In the genomic region with DNA sequence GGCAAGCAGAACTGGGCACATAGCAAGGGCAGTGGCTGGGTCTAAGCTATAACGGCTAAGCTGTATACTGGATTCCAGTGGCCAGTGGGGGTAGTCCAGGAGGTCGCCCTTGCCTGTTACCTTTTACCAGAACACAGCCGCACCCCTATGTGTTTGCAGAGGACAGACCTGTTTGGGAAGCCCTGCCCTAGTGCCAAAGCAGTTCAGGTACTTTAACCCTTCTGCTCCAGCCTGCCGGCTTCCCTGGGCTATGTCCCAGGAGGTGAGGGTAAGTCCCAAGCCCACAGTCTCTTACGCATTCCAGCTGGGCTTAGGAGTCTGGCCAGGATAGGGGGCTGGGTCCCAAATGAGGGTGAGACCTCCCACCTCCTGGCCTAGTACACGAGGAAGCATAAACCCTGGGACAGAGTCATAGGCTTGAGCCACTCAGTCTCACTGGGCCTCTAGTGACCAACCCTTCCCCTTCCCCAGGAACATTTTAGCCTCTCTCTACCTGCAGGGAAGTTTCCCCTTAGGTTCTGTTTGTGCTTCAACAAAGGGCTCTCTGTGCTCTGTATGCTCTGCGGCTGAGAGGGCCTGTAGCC, we compare ENCODE assay signal across 16 mouse cellular contexts. TPM values are rescaled to one million over a fixed set of nuclear protein-coding genes. Genes with fewer than 3 reads are reported as not detected.
A peak's percentile ranks its signal among the peaks of the same experiment; 100 is the strongest.
DNase-seq lines count a peak whose midpoint lies in the region; ATAC-seq and TF ChIP-seq lines count a peak whose summit lies in the region.
"Had no signal": no experiment of that assay in that cellular context is flagged by ENCODE, and none has a peak within 500 bp of the region (broad histone marks: within the 10 kb centered on the region; RNA-seq: fewer than 3 reads in every experiment).

No protein-coding gene starts in this region.

- DNase-seq in embryonic facial prominence, embryonic 11.5 days (ENCODE audit: low spot score) = no peak
- no peak for DNase-seq in embryonic facial prominence, embryonic 10.5 days (ENCODE audit: low spot score)
- no peak for DNase-seq in kidney, postnatal 0 days (ENCODE audit: low spot score)
- no peak for DNase-seq in T-cell, adult 2 months (ENCODE audit: low spot score)
- DNase-seq in spleen, postnatal 14 days (ENCODE audit: low spot score in 2 of 2) = no peak
- DNase-seq: retina, postnatal 1 day had no signal

- WGBS in embryonic facial prominence, embryonic 11.5 days = 61% methylated on average over 7 of the region's 7 CpGs
- WGBS in embryonic facial prominence, embryonic 10.5 days = 67% methylated on average over 7 of the region's 7 CpGs
- WGBS in kidney, postnatal 0 days = 64% methylated on average over 7 of the region's 7 CpGs
- WGBS in kidney, embryonic 14.5 days = 67% methylated on average over 7 of the region's 7 CpGs
- 56% methylated on average over 7 of the region's 7 CpGs for WGBS in embryonic facial prominence, embryonic 15.5 days
- 74% methylated on average over 7 of the region's 7 CpGs for WGBS in liver, embryonic 12.5 days (ENCODE audit: insufficient replicate concordance)

- no peak overlapping the region for H3K9ac ChIP-seq in embryonic facial prominence, embryonic 11.5 days (replicated peaks; ENCODE audit: low read length)
- H3K9ac ChIP-seq in kidney, postnatal 0 days (ENCODE audit: low read depth, low read length) = no peak overlapping the region
- no peak overlapping the region for H3K9ac ChIP-seq in kidney, embryonic 14.5 days (ENCODE audit: low read depth, low read length)
- no peak overlapping the region for H3K9ac ChIP-seq in embryonic facial prominence, embryonic 15.5 days
- H3K9ac ChIP-seq in liver, embryonic 12.5 days = no peak overlapping the region
- H3K9ac ChIP-seq: forebrain, embryonic 12.5 days; liver, embryonic 14.5 days; midbrain, embryonic 13.5 days; neural tube, embryonic 12.5 days had no signal

- TF ChIP-seq CTCF in kidney, postnatal 0 days (IDR thresholded peaks at IDR 0.05; ENCODE audit: low read depth) = no peak

- H3K4me3 ChIP-seq in embryonic facial prominence, embryonic 11.5 days (ENCODE audit: low read depth, low read length) = no peak overlapping the region
- H3K4me3 ChIP-seq in embryonic facial prominence, embryonic 10.5 days = no peak overlapping the region
- H3K4me3 ChIP-seq in kidney, postnatal 0 days (replicated peaks; ENCODE audit: low read depth, low read length) = no peak overlapping the region
- no peak overlapping the region for H3K4me3 ChIP-seq in kidney, embryonic 14.5 days (ENCODE audit: low read length)
- no peak overlapping the region for H3K4me3 ChIP-seq in embryonic facial prominence, embryonic 15.5 days (replicated peaks)
- no peak overlapping the region for H3K4me3 ChIP-seq in liver, embryonic 12.5 days
- H3K4me3 ChIP-seq: forebrain, embryonic 12.5 days; midbrain, embryonic 13.5 days; neural tube, embryonic 12.5 days had no signal

- no peak overlapping the region for H3K4me2 ChIP-seq in embryonic facial prominence, embryonic 11.5 days (ENCODE audit: low read depth, low read length)
- H3K4me2 ChIP-seq in kidney, postnatal 0 days (ENCODE audit: low read length) = no peak overlapping the region
- H3K4me2 ChIP-seq in kidney, embryonic 14.5 days (replicated peaks; ENCODE audit: low read depth, low read length) = no peak overlapping the region
- H3K4me2 ChIP-seq in embryonic facial prominence, embryonic 15.5 days (replicated peaks) = no peak overlapping the region
- no peak overlapping the region for H3K4me2 ChIP-seq in liver, embryonic 12.5 days
- H3K4me2 ChIP-seq: forebrain, embryonic 12.5 days; midbrain, embryonic 13.5 days; neural tube, embryonic 12.5 days had no signal

- ATAC-seq in embryonic facial prominence, embryonic 11.5 days (replicated peaks; ENCODE audit: insufficient number of reproducible peaks, low FRiP score, low TSS enrichment, low read depth) = no peak
- no peak for ATAC-seq in kidney, postnatal 0 days (replicated peaks; ENCODE audit: low FRiP score, low read depth)
- ATAC-seq in kidney, embryonic 14.5 days (ENCODE audit: low FRiP score, low TSS enrichment) = no peak
- no peak for ATAC-seq in embryonic facial prominence, embryonic 15.5 days (ENCODE audit: insufficient number of reproducible peaks, low FRiP score, low TSS enrichment, low read depth)
- ATAC-seq in liver, embryonic 12.5 days = 0 out of 2 replicates have a peak, but pooled peaks have one; percentile 14
- ATAC-seq: activated CD4-positive, CD25-positive, alpha-beta regulatory T cell, adult 4 months; midbrain, embryonic 13.5 days had no signal

- H3K27me3 ChIP-seq in embryonic facial prominence, embryonic 11.5 days (ENCODE audit: control insufficient read depth, insufficient read depth, low read length) = no peaks in the 10 kb centered on the region
- H3K27me3 ChIP-seq in embryonic facial prominence, embryonic 10.5 days (replicated peaks; ENCODE audit: low read depth, poor library complexity, severe bottlenecking) = no peaks in the 10 kb centered on the region
- H3K27me3 ChIP-seq in kidney, postnatal 0 days (ENCODE audit: insufficient read depth, low read length) = no peaks in the 10 kb centered on the region
- no peaks in the 10 kb centered on the region for H3K27me3 ChIP-seq in kidney, embryonic 14.5 days (ENCODE audit: control insufficient read depth, insufficient read depth, low read length)
- no peaks in the 10 kb centered on the region for H3K27me3 ChIP-seq in embryonic facial prominence, embryonic 15.5 days
- no peaks in the 10 kb centered on the region for H3K27me3 ChIP-seq in liver, embryonic 12.5 days (replicated peaks)
- H3K27me3 ChIP-seq: forebrain, embryonic 12.5 days; midbrain, embryonic 13.5 days; neural tube, embryonic 12.5 days had no signal

- no peaks in the 10 kb centered on the region for H3K9me3 ChIP-seq in embryonic facial prominence, embryonic 11.5 days (replicated peaks; ENCODE audit: control insufficient read depth, low read length)
- H3K9me3 ChIP-seq in embryonic facial prominence, embryonic 10.5 days = no peaks in the 10 kb centered on the region
- H3K9me3 ChIP-seq in kidney, postnatal 0 days (replicated peaks; ENCODE audit: low read length) = no peaks in the 10 kb centered on the region
- H3K9me3 ChIP-seq in kidney, embryonic 14.5 days (ENCODE audit: control insufficient read depth, low read length) = no peaks in the 10 kb centered on the region
- H3K9me3 ChIP-seq in embryonic facial prominence, embryonic 15.5 days (replicated peaks) = no peaks in the 10 kb centered on the region
- H3K9me3 ChIP-seq in liver, embryonic 12.5 days (replicated peaks) = no peaks in the 10 kb centered on the region
- H3K9me3 ChIP-seq: forebrain, embryonic 12.5 days; G1E; midbrain, embryonic 13.5 days; neural tube, embryonic 12.5 days had no signal

- H3K27ac ChIP-seq in embryonic facial prominence, embryonic 11.5 days (replicated peaks; ENCODE audit: low read depth, low read length) = 0 out of 2 replicates have a peak overlapping the region, but pooled peaks have one; percentile 28
- H3K27ac ChIP-seq in embryonic facial prominence, embryonic 10.5 days (replicated peaks) = no peak overlapping the region
- 0 out of 2 replicates have a peak overlapping the region, but pooled peaks have one; percentile 48 for H3K27ac ChIP-seq in kidney, postnatal 0 days
- H3K27ac ChIP-seq in kidney, embryonic 14.5 days (ENCODE audit: low read depth, low read length) = no peak overlapping the region
- peak overlapping the region; percentile 17; the same call in 1 of the 2 replicates for H3K27ac ChIP-seq in embryonic facial prominence, embryonic 15.5 days (replicated peaks)
- no peak overlapping the region for H3K27ac ChIP-seq in liver, embryonic 12.5 days
- H3K27ac ChIP-seq: forebrain, embryonic 12.5 days; liver, embryonic 14.5 days; midbrain, embryonic 13.5 days; neural tube, embryonic 12.5 days had no signal

- H3K36me3 ChIP-seq in embryonic facial prominence, embryonic 11.5 days (replicated peaks; ENCODE audit: control insufficient read depth, insufficient read depth, low read depth, low read length) = peaks cover 2% of the 10 kb centered on the region; the same call in 1 of the 2 replicates
- peaks cover 100% of the 10 kb centered on the region for H3K36me3 ChIP-seq in embryonic facial prominence, embryonic 10.5 days (replicated peaks)
- peaks cover 16% of the 10 kb centered on the region; the same call in 1 of the 2 replicates for H3K36me3 ChIP-seq in kidney, postnatal 0 days (ENCODE audit: insufficient read depth, low read length)
- H3K36me3 ChIP-seq in kidney, embryonic 14.5 days (ENCODE audit: control insufficient read depth, insufficient read depth, low read length) = peaks cover 71% of the 10 kb centered on the region
- H3K36me3 ChIP-seq in embryonic facial prominence, embryonic 15.5 days = peaks cover 67% of the 10 kb centered on the region
- peaks cover 91% of the 10 kb centered on the region for H3K36me3 ChIP-seq in liver, embryonic 12.5 days

- H3K4me1 ChIP-seq in embryonic facial prominence, embryonic 11.5 days (ENCODE audit: control insufficient read depth, insufficient read depth, low read length) = no peaks in the 10 kb centered on the region
- peaks cover 16% of the 10 kb centered on the region for H3K4me1 ChIP-seq in embryonic facial prominence, embryonic 10.5 days
- peaks cover 5% of the 10 kb centered on the region for H3K4me1 ChIP-seq in kidney, postnatal 0 days (replicated peaks; ENCODE audit: insufficient read depth, low read length)
- peaks cover 9% of the 10 kb centered on the region; the same call in 1 of the 2 replicates for H3K4me1 ChIP-seq in kidney, embryonic 14.5 days (ENCODE audit: control insufficient read depth, insufficient read depth, low read length)
- H3K4me1 ChIP-seq in embryonic facial prominence, embryonic 15.5 days = peaks cover 17% of the 10 kb centered on the region; the same call in 1 of the 2 replicates
- H3K4me1 ChIP-seq in liver, embryonic 12.5 days = peaks cover 44% of the 10 kb centered on the region

RNA-seq across cellular contexts. Expression of a gene that starts 4.3 kb away (rescaled TPM):
- polyA plus RNA-seq in embryonic facial prominence, embryonic 11.5 days (2014; fragmentation: Nextera tagmentation; extraction: Ambion mirVana) = 0.13 TPM in 1 of 2 replicates, not detected in the other
- polyA plus RNA-seq in embryonic facial prominence, embryonic 10.5 days (2016; fragmentation: Nextera tagmentation; extraction: Ambion mirVana) = 0.05 and 0.09 TPM in 2 replicates
- polyA plus RNA-seq in kidney, postnatal 0 days (2015; fragmentation: Nextera tagmentation; extraction: Ambion mirVana) = 0.20 and 0.29 TPM in 2 replicates
- 0.07 and 0.26 TPM in 2 replicates for polyA plus RNA-seq in kidney, embryonic 14.5 days (2014; fragmentation: Nextera tagmentation; extraction: Ambion mirVana)
- polyA plus RNA-seq in embryonic facial prominence, embryonic 15.5 days (2015; fragmentation: Nextera tagmentation; extraction: Ambion mirVana) = 0.09 and 0.16 TPM in 2 replicates
- polyA plus RNA-seq in liver, embryonic 12.5 days (2016; fragmentation: Nextera tagmentation; extraction: Ambion mirVana) = 0.11 and 0.12 TPM in 2 replicates
- polyA plus RNA-seq: activated CD4-positive, CD25-positive, alpha-beta regulatory T cell, adult 4 months had no signal

RNA-seq across cellular contexts. Expression of a gene that starts 7.2 kb away (rescaled TPM):
- polyA plus RNA-seq in embryonic facial prominence, embryonic 11.5 days (2014; fragmentation: Nextera tagmentation; extraction: Ambion mirVana) = 50.3 and 50.5 TPM in 2 replicates
- polyA plus RNA-seq in embryonic facial prominence, embryonic 10.5 days (2016; fragmentation: Nextera tagmentation; extraction: Ambion mirVana) = 46.5 and 47.5 TPM in 2 replicates
- polyA plus RNA-seq in kidney, postnatal 0 days (2015; fragmentation: Nextera tagmentation; extraction: Ambion mirVana) = 50.2 and 51.3 TPM in 2 replicates
- 49.4 and 51.1 TPM in 2 replicates for polyA plus RNA-seq in kidney, embryonic 14.5 days (2014; fragmentation: Nextera tagmentation; extraction: Ambion mirVana)
- 41.1 and 42.9 TPM in 2 replicates for polyA plus RNA-seq in embryonic facial prominence, embryonic 15.5 days (2015; fragmentation: Nextera tagmentation; extraction: Ambion mirVana)
- polyA plus RNA-seq in liver, embryonic 12.5 days (2016; fragmentation: Nextera tagmentation; extraction: Ambion mirVana) = 12.8 and 13.9 TPM in 2 replicates

RNA-seq across cellular contexts. Expression of a gene that starts 21.3 kb away (rescaled TPM):
- 2.3 and 4.5 TPM in 2 replicates for polyA plus RNA-seq in embryonic facial prominence, embryonic 11.5 days (2014; fragmentation: Nextera tagmentation; extraction: Ambion mirVana)
- 2.9 and 4.9 TPM in 2 replicates for polyA plus RNA-seq in embryonic facial prominence, embryonic 10.5 days (2016; fragmentation: Nextera tagmentation; extraction: Ambion mirVana)
- 18.9 and 19.2 TPM in 2 replicates for polyA plus RNA-seq in kidney, postnatal 0 days (2015; fragmentation: Nextera tagmentation; extraction: Ambion mirVana)
- 7.7 and 11.5 TPM in 2 replicates for polyA plus RNA-seq in kidney, embryonic 14.5 days (2014; fragmentation: Nextera tagmentation; extraction: Ambion mirVana)
- polyA plus RNA-seq in embryonic facial prominence, embryonic 15.5 days (2015; fragmentation: Nextera tagmentation; extraction: Ambion mirVana) = 5.0 and 6.0 TPM in 2 replicates
- 6.9 and 7.4 TPM in 2 replicates for polyA plus RNA-seq in liver, embryonic 12.5 days (2016; fragmentation: Nextera tagmentation; extraction: Ambion mirVana)

RNA-seq across cellular contexts. Expression of a gene that starts 36.2 kb away (rescaled TPM):
- not detected in 2 replicates for polyA plus RNA-seq in embryonic facial prominence, embryonic 11.5 days (2014; fragmentation: Nextera tagmentation; extraction: Ambion mirVana)
- not detected in 2 replicates for polyA plus RNA-seq in embryonic facial prominence, embryonic 10.5 days (2016; fragmentation: Nextera tagmentation; extraction: Ambion mirVana)
- polyA plus RNA-seq in kidney, postnatal 0 days (2015; fragmentation: Nextera tagmentation; extraction: Ambion mirVana) = not detected in 2 replicates
- polyA plus RNA-seq in kidney, embryonic 14.5 days (2014; fragmentation: Nextera tagmentation; extraction: Ambion mirVana) = not detected in 2 replicates
- polyA plus RNA-seq in embryonic facial prominence, embryonic 15.5 days (2015; fragmentation: Nextera tagmentation; extraction: Ambion mirVana) = not detected in 2 replicates
- not detected in 2 replicates for polyA plus RNA-seq in liver, embryonic 12.5 days (2016; fragmentation: Nextera tagmentation; extraction: Ambion mirVana)
- polyA plus RNA-seq: activated CD4-positive, CD25-positive, alpha-beta regulatory T cell, adult 4 months; forebrain, embryonic 12.5 days; G1E; hindbrain, embryonic 11.5 days; liver, embryonic 14.5 days; midbrain, embryonic 13.5 days; neural tube, embryonic 12.5 days had no signal

RNA-seq across cellular contexts. Expression of a gene that starts 39.0 kb away (rescaled TPM):
- polyA plus RNA-seq in embryonic facial prominence, embryonic 11.5 days (2014; fragmentation: Nextera tagmentation; extraction: Ambion mirVana) = 6.7 and 8.1 TPM in 2 replicates
- 8.2 and 8.3 TPM in 2 replicates for polyA plus RNA-seq in embryonic facial prominence, embryonic 10.5 days (2016; fragmentation: Nextera tagmentation; extraction: Ambion mirVana)
- 22.7 and 22.9 TPM in 2 replicates for polyA plus RNA-seq in kidney, postnatal 0 days (2015; fragmentation: Nextera tagmentation; extraction: Ambion mirVana)
- 10.0 and 11.4 TPM in 2 replicates for polyA plus RNA-seq in kidney, embryonic 14.5 days (2014; fragmentation: Nextera tagmentation; extraction: Ambion mirVana)
- polyA plus RNA-seq in embryonic facial prominence, embryonic 15.5 days (2015; fragmentation: Nextera tagmentation; extraction: Ambion mirVana) = 14.7 and 15.5 TPM in 2 replicates
- polyA plus RNA-seq in liver, embryonic 12.5 days (2016; fragmentation: Nextera tagmentation; extraction: Ambion mirVana) = 11.3 and 11.4 TPM in 2 replicates

Comparison
In these comparisons a context has a peak if more than half of its experiments do, and no peak if none do; other contexts are left out.
1. H3K27ac ChIP-seq: peak in embryonic facial prominence, embryonic 11.5 days (single experiment), kidney, postnatal 0 days (single experiment) and embryonic facial prominence, embryonic 15.5 days (single experiment); none in embryonic facial prominence, embryonic 10.5 days (single experiment), kidney, embryonic 14.5 days (single experiment) and liver, embryonic 12.5 days (single experiment).